Mouse (Mus musculus) heart, embryonic 14.5 days (tissue): ENCODE results near the gene 2310079G19Rik. TPM values are rescaled to one million over a fixed set of nuclear protein-coding genes. Genes with fewer than 3 reads are reported as not detected.

Source experiments
- ATAC-seq: fragments of 200-750 bp; cut with Nextera tagmentation; 2 replicates; pipeline ENCODE4 v1.8.0; 2017; ENCODE audit warnings: low read depth, moderate TSS enrichment; ENCODE audit not compliant: insufficient number of reproducible peaks, insufficient read depth, low FRiP score
- H3K27ac ChIP-seq, 2 experiments: fragments of 200-500 bp in 1 of 2; fragments of 300-500 bp in 1 of 2; sonication (generic) in 1 of 2; replicated peaks in 1 of 2; 2 replicates each; pipeline ENCODE4 v1.5.1; 2012 to 2014; ENCODE audit warnings: low read depth in 2 of 2, low read length in 2 of 2, control low read depth in 1 of 2, mild to moderate bottlenecking in 1 of 2, mixed read lengths in 1 of 2; ENCODE audit not compliant: control insufficient read depth in 1 of 2, insufficient read depth in 1 of 2
- H3K27me3 ChIP-seq: fragments of 300-500 bp; sonication (generic); 2 replicates; pipeline ENCODE4 v1.6.1; 2014; ENCODE audit warnings: mild to moderate bottlenecking, low read length, control low read depth; ENCODE audit not compliant: control insufficient read depth, insufficient read depth
- H3K36me3 ChIP-seq: fragments of 300-500 bp; sonication (generic); 2 replicates; pipeline ENCODE4 v1.6.1; 2014; ENCODE audit warnings: mild to moderate bottlenecking, control low read depth, low read length, mixed read lengths; ENCODE audit not compliant: control insufficient read depth, insufficient read depth
- H3K4me1 ChIP-seq, 2 experiments: fragments of 200-500 bp in 1 of 2; fragments of 300-500 bp in 1 of 2; sonication (generic) in 1 of 2; 2 replicates each; pipeline ENCODE4 v1.6.1; 2012 to 2014; ENCODE audit warnings: low read length in 2 of 2, control low read depth in 1 of 2, mixed read lengths in 1 of 2; ENCODE audit not compliant: control insufficient read depth in 2 of 2, insufficient read depth in 2 of 2
- H3K4me2 ChIP-seq: fragments of 300-500 bp; sonication (generic); 2 replicates; pipeline ENCODE4 v1.6.1; 2014; ENCODE audit warnings: mild to moderate bottlenecking, low read length
- H3K4me3 ChIP-seq, 2 experiments: fragments of 200-500 bp in 1 of 2; fragments of 300-500 bp in 1 of 2; sonication (generic) in 1 of 2; 2 replicates each; pipeline ENCODE4 v1.5.1; 2012 to 2014; ENCODE audit warnings: low read length in 2 of 2, mild to moderate bottlenecking in 2 of 2, control low read depth in 1 of 2, low read depth in 1 of 2, moderate library complexity in 1 of 2; ENCODE audit not compliant: control insufficient read depth in 1 of 2, insufficient read depth in 1 of 2
- H3K9ac ChIP-seq: fragments of 300-500 bp; sonication (generic); 2 replicates; pipeline ENCODE4 v1.6.1; 2014; ENCODE audit warnings: mild to moderate bottlenecking, low read length
- H3K9me3 ChIP-seq: fragments of 300-500 bp; sonication (generic); 2 replicates; pipeline ENCODE4 v1.6.1; 2016; ENCODE audit warnings: low read length, control low read depth; ENCODE audit not compliant: control insufficient read depth
- WGBS: fragments of 180-500 bp; shearing (Covaris S2); extraction: QIAGEN DNeasy Blood & Tissue Kit; methylation state at CpG from one replicate; pipeline ENCODE4 v1.1.7; 2014; 5-methylcytosine and 5-hydroxymethylcytosine counted together
- polyA plus RNA-seq: library from polyadenylated mRNA; unstranded; fragments of >200 nt; fragmentation: Nextera tagmentation; extraction: Ambion mirVana; gene quantifications from 2 replicates; pipeline ENCODE4 v1.2.1, GENCODE M21; 2014

The 2310079G19Rik gene
- polyA plus RNA-seq, 1 experiment from 2014 or later = not detected

DNA sequence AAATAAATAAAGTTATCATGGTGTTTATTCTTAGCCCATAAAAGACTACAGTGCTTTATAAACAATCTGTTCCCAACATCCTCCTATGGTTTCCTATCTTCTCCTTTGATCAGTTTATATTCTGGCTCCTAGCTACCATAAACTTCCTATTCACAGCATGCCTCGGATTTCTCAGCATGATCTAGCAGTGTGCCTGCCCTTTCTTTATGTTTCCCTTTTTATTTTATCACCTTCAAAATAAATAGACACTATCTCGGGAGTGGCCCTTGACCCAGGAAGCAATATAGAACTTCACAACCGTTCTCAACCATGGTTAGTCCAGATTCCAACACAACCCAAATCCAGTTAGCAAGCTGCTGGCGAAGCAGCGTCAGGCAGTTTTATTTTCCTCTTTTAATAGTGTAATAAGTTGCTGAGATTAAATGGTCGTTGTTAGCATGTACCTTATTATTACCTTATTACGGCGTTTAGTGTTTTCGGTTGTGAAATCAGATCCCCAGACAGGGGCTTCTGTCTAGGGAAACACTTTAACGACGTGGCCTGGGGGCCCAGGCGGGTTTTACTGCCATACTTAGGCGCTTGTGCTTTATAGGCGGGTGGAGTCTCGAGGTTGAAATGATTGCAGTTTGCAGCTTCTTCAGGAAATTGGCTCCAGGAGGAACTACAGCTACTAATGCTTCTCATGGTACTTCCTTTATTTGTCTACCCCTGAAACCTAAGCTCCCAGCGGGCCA is 27.8 kb downstream of the 2310079G19Rik start:
- no peaks in the 10 kb centered on the region for H3K27me3 ChIP-seq
- H3K9me3 ChIP-seq = no peaks in the 10 kb centered on the region
- H3K4me1 ChIP-seq = no peaks in the 10 kb centered on the region
- no peak overlapping the region for H3K4me2 ChIP-seq
- 69% methylated on average over 16 of the region's 16 CpGs for WGBS
- H3K27ac ChIP-seq = no peak overlapping the region
- H3K36me3 ChIP-seq = no peaks in the 10 kb centered on the region
- no peak overlapping the region for H3K9ac ChIP-seq
- H3K4me3 ChIP-seq = no peak overlapping the region
- ATAC-seq = no peak

DNA sequence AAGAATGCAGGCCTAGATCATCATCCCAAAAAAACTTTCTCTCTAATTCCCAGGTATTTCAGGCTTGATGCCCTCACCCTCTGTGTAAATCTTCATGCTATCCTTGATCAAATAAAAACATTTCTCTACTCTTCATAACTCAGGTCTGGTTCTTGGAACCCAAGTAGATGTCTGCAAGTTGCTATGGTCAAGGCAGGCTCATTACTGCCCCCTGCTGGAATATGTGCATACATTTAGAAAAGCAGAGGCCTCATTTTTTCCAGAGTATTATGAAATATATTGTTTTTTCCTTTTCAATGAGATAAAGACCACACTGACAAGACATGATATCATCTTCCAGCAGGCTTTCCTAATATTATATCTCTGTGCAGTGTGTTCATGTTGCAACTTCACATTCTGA is 34.7 kb downstream of the 2310079G19Rik start:
- H3K4me2 ChIP-seq = no peak overlapping the region
- H3K36me3 ChIP-seq = no peaks in the 10 kb centered on the region
- no peaks in the 10 kb centered on the region for H3K9me3 ChIP-seq
- H3K9ac ChIP-seq = no peak overlapping the region
- no peak overlapping the region for H3K27ac ChIP-seq
- no peak for ATAC-seq
- no peak overlapping the region for H3K4me3 ChIP-seq
- H3K4me1 ChIP-seq = no peaks in the 10 kb centered on the region
- no peaks in the 10 kb centered on the region for H3K27me3 ChIP-seq

DNA sequence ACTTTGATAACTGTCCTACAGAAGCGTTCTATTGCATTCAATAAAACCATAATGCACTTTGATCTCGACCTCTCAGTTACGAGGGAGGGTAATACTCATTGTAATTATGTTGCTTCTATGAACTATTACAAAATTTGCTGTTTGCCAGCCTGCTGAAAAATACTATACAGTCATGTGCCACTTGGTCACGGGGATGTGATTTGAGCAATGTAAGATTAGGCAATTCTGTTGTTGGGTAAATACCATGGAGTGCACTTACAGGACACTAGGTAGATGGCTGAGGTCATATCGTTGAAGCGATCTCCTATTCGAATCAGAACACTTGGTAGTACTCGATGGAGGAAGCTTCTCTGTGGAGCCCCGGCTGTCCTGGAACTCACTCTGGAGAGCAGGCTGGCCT is 44.1 kb downstream of the 2310079G19Rik start:
- H3K4me2 ChIP-seq = no peak overlapping the region
- H3K4me1 ChIP-seq = no peaks in the 10 kb centered on the region
- ATAC-seq = no peak
- no peaks in the 10 kb centered on the region for H3K27me3 ChIP-seq
- H3K9me3 ChIP-seq = no peaks in the 10 kb centered on the region
- WGBS = 85% methylated on average over 9 of the region's 9 CpGs
- no peak overlapping the region for H3K9ac ChIP-seq
- no peaks in the 10 kb centered on the region for H3K36me3 ChIP-seq
- no peak overlapping the region for H3K4me3 ChIP-seq
- no peak overlapping the region for H3K27ac ChIP-seq

Other genes with a start within 250 kb of the 2310079G19Rik start
- gene Cldn17, start 120.7 kb downstream of the 2310079G19Rik start, polyA plus RNA-seq = not detected in 2 replicates
- 0.08 TPM in 1 of 2 replicates, not detected in the other for gene Cldn8, start 64.5 kb downstream of the 2310079G19Rik start, polyA plus RNA-seq
- gene Krtap24-1, start 15.4 kb downstream of the 2310079G19Rik start, polyA plus RNA-seq = not detected in 2 replicates
- not detected in 2 replicates for gene Krtap26-1, start 20.1 kb upstream of the 2310079G19Rik start, polyA plus RNA-seq
- not detected in 2 replicates for gene Krtap27-1, start 44.0 kb upstream of the 2310079G19Rik start, polyA plus RNA-seq
- not detected in 2 replicates for gene 2310061N02Rik, start 80.3 kb upstream of the 2310079G19Rik start, polyA plus RNA-seq
- not detected in 2 replicates for gene Krtap13-1, start 101.2 kb upstream of the 2310079G19Rik start, polyA plus RNA-seq
- not detected in 2 replicates for gene Krtap13, start 124.0 kb upstream of the 2310079G19Rik start, polyA plus RNA-seq
- not detected in 2 replicates for gene 2310034C09Rik, start 131.2 kb upstream of the 2310079G19Rik start, polyA plus RNA-seq
- not detected in 2 replicates for gene 2310057N15Rik, start 146.5 kb upstream of the 2310079G19Rik start, polyA plus RNA-seq
- not detected in 2 replicates for gene Gm5965, start 150.2 kb upstream of the 2310079G19Rik start, polyA plus RNA-seq
- gene Gm20741, start 184.6 kb upstream of the 2310079G19Rik start, polyA plus RNA-seq = not detected in 2 replicates
- not detected in 2 replicates for gene Krtap15, start 192.5 kb upstream of the 2310079G19Rik start, polyA plus RNA-seq
- gene Krtap14, start 198.5 kb upstream of the 2310079G19Rik start, polyA plus RNA-seq = not detected in 2 replicates
- gene Krtap19-1, start 241.7 kb upstream of the 2310079G19Rik start, polyA plus RNA-seq = not detected in 2 replicates
- gene Krtap19-2, start 246.6 kb upstream of the 2310079G19Rik start, polyA plus RNA-seq = not detected in 2 replicates